8 mouse cellular contexts compared by ENCODE assay signal in the genomic region with DNA sequence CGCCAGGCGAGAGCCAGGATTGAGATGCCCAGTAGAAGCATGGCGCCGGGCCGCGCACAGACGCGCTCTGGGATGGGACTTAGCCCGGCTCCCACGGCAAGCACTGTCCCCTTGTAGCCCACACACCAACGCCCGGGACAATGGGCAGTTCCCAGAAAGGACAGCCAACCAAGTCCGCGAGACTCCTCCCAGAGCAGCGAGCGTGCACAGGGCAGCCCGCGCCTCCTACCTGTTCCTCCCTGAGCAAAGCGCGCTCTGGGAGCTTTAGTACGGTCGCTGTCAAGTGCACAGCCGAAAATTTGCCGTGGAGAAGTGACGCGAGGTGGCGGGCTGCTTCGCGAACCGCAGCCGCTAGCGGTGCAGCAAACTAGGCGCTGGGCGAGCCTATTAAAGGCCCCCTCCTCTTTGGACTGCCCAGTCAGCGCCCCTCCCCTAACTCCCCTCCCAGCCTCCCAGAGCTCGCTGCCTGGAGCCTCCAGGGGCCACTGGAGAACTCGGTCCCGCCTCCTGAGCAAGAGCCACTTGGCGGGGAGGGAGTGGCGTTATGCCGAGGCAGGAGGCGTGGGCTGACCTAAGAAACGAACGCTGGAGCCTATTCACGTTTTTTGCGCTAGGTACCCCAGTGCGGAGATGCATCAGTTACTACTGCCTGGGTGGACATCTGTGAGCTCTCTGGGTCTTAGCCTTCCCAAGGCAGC. TPM values are rescaled to one million over a fixed set of nuclear protein-coding genes. Genes with fewer than 3 reads are reported as not detected.
DNase-seq lines count a peak whose midpoint lies in the region; ATAC-seq and TF ChIP-seq lines count a peak whose summit lies in the region.

A gene (minus strand): TSS at position 256 of the 698 bp plus-strand sequence.

- peaks cover 9% of the 10 kb centered on the region; the same call in 1 of the 2 replicates for H3K4me1 ChIP-seq in hindbrain, embryonic 14.5 days (replicated peaks; ENCODE audit: control insufficient read depth, insufficient read depth, low read length)
- peaks cover 14% of the 10 kb centered on the region for H3K4me1 ChIP-seq in limb, embryonic 14.5 days (ENCODE audit: control insufficient read depth, insufficient read depth, low read length)
- H3K4me1 ChIP-seq in midbrain, embryonic 15.5 days = peaks cover 27% of the 10 kb centered on the region

- TF ChIP-seq POLR2A in limb, embryonic 14.5 days (IDR thresholded peaks at IDR 0.05; ENCODE audit: borderline replicate concordance, extremely low read depth, insufficient read depth, insufficient read length) = no peak

- under 1% methylated on average over 46 of the region's 47 CpGs for WGBS in hindbrain, embryonic 14.5 days
- WGBS in limb, embryonic 14.5 days = under 1% methylated on average over 45 of the region's 47 CpGs
- under 1% methylated on average over 47 of the region's 47 CpGs for WGBS in midbrain, embryonic 15.5 days

- peak within 1 kb of the TSS; percentile 60 for H3K9ac ChIP-seq in hindbrain, embryonic 14.5 days
- H3K9ac ChIP-seq in limb, embryonic 14.5 days (ENCODE audit: low read depth, low read length, severe bottlenecking) = peak within 1 kb of the TSS; percentile 75
- H3K9ac ChIP-seq in midbrain, embryonic 15.5 days = peak within 1 kb of the TSS; percentile 49

- H3K27me3 ChIP-seq in hindbrain, embryonic 14.5 days (ENCODE audit: control insufficient read depth, insufficient read depth, low read length) = peaks cover 22% of the 10 kb centered on the region
- H3K27me3 ChIP-seq in limb, embryonic 14.5 days (ENCODE audit: control insufficient read depth, insufficient read depth, low read length) = peaks cover 6% of the 10 kb centered on the region
- H3K27me3 ChIP-seq in midbrain, embryonic 15.5 days (replicated peaks) = peaks cover 22% of the 10 kb centered on the region

- peak; percentile 68 for ATAC-seq in hindbrain, embryonic 14.5 days (ENCODE audit: low FRiP score)
- ATAC-seq in limb, embryonic 14.5 days (ENCODE audit: low FRiP score, low read depth) = peak; percentile 90
- peak; percentile 87 for ATAC-seq in midbrain, embryonic 15.5 days (replicated peaks)

- H3K4me2 ChIP-seq in hindbrain, embryonic 14.5 days (replicated peaks) = peak within 1 kb of the TSS; percentile 91
- peak within 1 kb of the TSS; percentile 83 for H3K4me2 ChIP-seq in limb, embryonic 14.5 days (replicated peaks; ENCODE audit: low read depth, low read length, severe bottlenecking)
- H3K4me2 ChIP-seq in midbrain, embryonic 15.5 days = peak within 1 kb of the TSS; percentile 87

- H3K9me3 ChIP-seq in hindbrain, embryonic 14.5 days (ENCODE audit: control insufficient read depth, low read length) = no peaks in the 10 kb centered on the region
- no peaks in the 10 kb centered on the region for H3K9me3 ChIP-seq in limb, embryonic 14.5 days (ENCODE audit: control insufficient read depth, low read length)
- no peaks in the 10 kb centered on the region for H3K9me3 ChIP-seq in midbrain, embryonic 15.5 days

- no peaks in the 10 kb centered on the region for H3K36me3 ChIP-seq in hindbrain, embryonic 14.5 days (replicated peaks; ENCODE audit: control insufficient read depth, insufficient read depth)
- H3K36me3 ChIP-seq in limb, embryonic 14.5 days (ENCODE audit: control insufficient read depth, insufficient read depth, low read length) = peaks cover 8% of the 10 kb centered on the region; the same call in 1 of the 2 replicates
- H3K36me3 ChIP-seq in midbrain, embryonic 15.5 days (replicated peaks) = no peaks in the 10 kb centered on the region

- DNase-seq in adrenal gland, adult 2 months = peak; percentile 86
- DNase-seq in cerebellum, postnatal 25 days = peak; percentile 32 to 53
- peak; percentile 64 for DNase-seq in gastrocnemius, postnatal 10 days
- DNase-seq in hindbrain, embryonic 14.5 days (ENCODE audit: low spot score) = peak; percentile 59
- peak; percentile 90 for DNase-seq in limb, embryonic 14.5 days (ENCODE audit: low spot score)
- DNase-seq in urinary bladder, postnatal 14 days (ENCODE audit: low spot score) = peak; percentile 76
- DNase-seq in thymus, postnatal 10 days (ENCODE audit: low spot score in 2 of 2) = no peak

- H3K4me3 ChIP-seq in hindbrain, embryonic 14.5 days (replicated peaks; ENCODE audit: low read length) = peak within 1 kb of the TSS; percentile 54
- peak within 1 kb of the TSS; percentile 62 for H3K4me3 ChIP-seq in limb, embryonic 14.5 days (replicated peaks; ENCODE audit: low read length)
- H3K4me3 ChIP-seq in midbrain, embryonic 15.5 days = peak within 1 kb of the TSS; percentile 58

- no peak within 1 kb of the TSS for H3K27ac ChIP-seq in hindbrain, embryonic 14.5 days
- H3K27ac ChIP-seq in limb, embryonic 14.5 days (replicated peaks; ENCODE audit: low read depth, low read length) = peak within 1 kb of the TSS; percentile 50
- 0 out of 2 replicates have a peak within 1 kb of the TSS, but pooled peaks have one; percentile 31 for H3K27ac ChIP-seq in midbrain, embryonic 15.5 days

RNA-seq across cellular contexts. Expression of the gene that starts here (rescaled TPM):
- total RNA-seq in adrenal gland, adult 2 months (2021) = 1 to 10 TPM; 4.6 to 4.9 TPM
- polyA plus RNA-seq in adrenal gland, adult 2 months (2012; rRNA removed) = 3.4 and 3.5 TPM in 2 replicates
- 1 to 10 TPM; 6.1 to 6.8 TPM for total RNA-seq in gastrocnemius, postnatal 10 days (2021)
- 4.6 and 4.8 TPM in 2 replicates for polyA plus RNA-seq in hindbrain, embryonic 14.5 days (2014; fragmentation: Nextera tagmentation; extraction: Ambion mirVana)
- 33.2 and 39.5 TPM in 2 replicates for polyA plus RNA-seq in limb, embryonic 14.5 days (2012; rRNA removed)
- 29.0 and 39.9 TPM in 2 replicates for polyA plus RNA-seq in limb, embryonic 14.5 days (2014; fragmentation: Nextera tagmentation; extraction: Ambion mirVana)
- polyA plus RNA-seq in midbrain, embryonic 15.5 days (2015; fragmentation: Nextera tagmentation; extraction: Ambion mirVana) = 6.4 and 7.3 TPM in 2 replicates

Comparison
In these comparisons a context has a peak if more than half of its experiments do, and no peak if none do; other contexts are left out.
1. DNase-seq: peak in adrenal gland, adult 2 months (single experiment), cerebellum, postnatal 25 days (2 of 2), gastrocnemius, postnatal 10 days (single experiment), hindbrain, embryonic 14.5 days (single experiment), limb, embryonic 14.5 days (single experiment) and urinary bladder, postnatal 14 days (single experiment); none in thymus, postnatal 10 days (0 of 2).
2. Peak in every context shown above with its lines, with median percentiles within 50 percentile points of each other: ATAC-seq, H3K4me2 ChIP-seq, H3K4me3 ChIP-seq and H3K9ac ChIP-seq.